Mouse (Mus musculus): ENCODE data around the gene Ap5b1.
A peak's percentile ranks its signal among the peaks of the same experiment; 100 is the strongest.

GRCm38 (mm10) chr19:5568470-5569140 lies 780 bp downstream of the Ap5b1 start:
- TF ChIP-seq POLR2A (IDR thresholded peaks at IDR 0.05; ENCODE audit: borderline replicate concordance, insufficient read depth, low read length) (no peak), CTCF (IDR thresholded peaks at IDR 0.05; ENCODE audit: borderline replicate concordance, insufficient read depth, low read depth, low read length) (peak; percentile 82)

Data from cerebellum, adult 2 months (tissue).